Mouse (Mus musculus): ENCODE data around the gene Abhd2.

Gene Abhd2

GRCm38 (mm10) chr7:79272789-79273718 lies at the start of gene Abhd2:
Gene Abhd2 (plus strand): TSS chr7:79273199.
- DNase-seq = peak; percentile 100

- DNase-seq = no peak
These were observed 47.5 kb upstream of the Abhd2 start for GRCm38 (mm10) chr7:79225477-79225876.

- no peak for DNase-seq
These were observed 46.8 kb upstream of the Abhd2 start for GRCm38 (mm10) chr7:79226172-79226571.

- DNase-seq = no peak
These were observed 46.0 kb upstream of the Abhd2 start for GRCm38 (mm10) chr7:79226834-79227486.

GRCm38 (mm10) chr7:79228471-79228870 lies 44.5 kb upstream of the Abhd2 start:
- DNase-seq = peak; percentile 92 to 93

- DNase-seq = no peak
These were observed 41.4 kb upstream of the Abhd2 start for GRCm38 (mm10) chr7:79231577-79231976.

- no peak for DNase-seq
These were observed 41.0 kb upstream of the Abhd2 start for GRCm38 (mm10) chr7:79232048-79232447.

- peak; percentile 41 to 53 for DNase-seq
These were observed 34.3 kb upstream of the Abhd2 start for GRCm38 (mm10) chr7:79238741-79239140.

- peak; percentile 62 to 75 for DNase-seq
These were observed 30.9 kb upstream of the Abhd2 start for GRCm38 (mm10) chr7:79241931-79242625.

GRCm38 (mm10) chr7:79243236-79243635 lies 29.8 kb upstream of the Abhd2 start:
- no peak for DNase-seq

GRCm38 (mm10) chr7:79246039-79246670 lies 26.8 kb upstream of the Abhd2 start:
- peak; percentile 82 to 86 for DNase-seq

GRCm38 (mm10) chr7:79247408-79247807 lies 25.6 kb upstream of the Abhd2 start:
- no peak for DNase-seq

GRCm38 (mm10) chr7:79247881-79248389 lies 25.1 kb upstream of the Abhd2 start:
- no peak for DNase-seq

- no peak for DNase-seq
These were observed 23.4 kb upstream of the Abhd2 start for GRCm38 (mm10) chr7:79249581-79249980.

GRCm38 (mm10) chr7:79254248-79254888 lies 18.6 kb upstream of the Abhd2 start:
- DNase-seq = peak; percentile 67 to 70

- no peak for DNase-seq
These were observed 17.6 kb upstream of the Abhd2 start for GRCm38 (mm10) chr7:79255350-79255749.

GRCm38 (mm10) chr7:79255752-79256151 lies 17.2 kb upstream of the Abhd2 start:
- no peak for DNase-seq

- no peak for DNase-seq
These were observed 16.3 kb upstream of the Abhd2 start for GRCm38 (mm10) chr7:79256716-79257115.

GRCm38 (mm10) chr7:79258981-79259542 lies 13.9 kb upstream of the Abhd2 start:
- no peak for DNase-seq

GRCm38 (mm10) chr7:79262478-79262877 lies 10.5 kb upstream of the Abhd2 start:
- no peak for DNase-seq

GRCm38 (mm10) chr7:79263776-79264175 lies 9.2 kb upstream of the Abhd2 start:
- DNase-seq = no peak

GRCm38 (mm10) chr7:79266228-79266627 lies 6.8 kb upstream of the Abhd2 start:
- DNase-seq = no peak
